Mouse (Mus musculus) heart, embryonic 11.5 days (tissue): ENCODE measurements around the gene Fmo1. TPM values are rescaled to one million over a fixed set of nuclear protein-coding genes. Genes with fewer than 3 reads are reported as not detected.

Experiments used
- ATAC-seq: fragments of 200-750 bp; cut with Nextera tagmentation; replicated peaks from 2 replicates; pipeline ENCODE4 v1.8.0; 2017; ENCODE audit warnings: moderate library complexity; ENCODE audit not compliant: insufficient number of reproducible peaks, low FRiP score, low TSS enrichment
- H3K27ac ChIP-seq: fragments of 300-500 bp; sonication (generic); 2 replicates; pipeline ENCODE4 v1.5.1; 2014; ENCODE audit warnings: mild to moderate bottlenecking, low read depth, low read length
- H3K27me3 ChIP-seq: fragments of 300-500 bp; sonication (generic); 2 replicates; pipeline ENCODE4 v1.6.1; 2014; ENCODE audit warnings: mild to moderate bottlenecking, low read length, mixed read lengths; ENCODE audit not compliant: control insufficient read depth, insufficient read depth
- H3K36me3 ChIP-seq: fragments of 300-500 bp; sonication (generic); 2 replicates; pipeline ENCODE4 v1.6.1; 2014; ENCODE audit warnings: mild to moderate bottlenecking, low read length, moderate library complexity, mixed read lengths; ENCODE audit not compliant: control insufficient read depth, insufficient read depth
- H3K4me1 ChIP-seq: fragments of 300-500 bp; sonication (generic); 2 replicates; pipeline ENCODE4 v1.6.1; 2014; ENCODE audit warnings: low read length; ENCODE audit not compliant: control insufficient read depth, insufficient read depth
- H3K4me2 ChIP-seq: fragments of 300-500 bp; sonication (generic); 2 replicates; pipeline ENCODE4 v1.6.1; 2014; ENCODE audit warnings: mild to moderate bottlenecking, moderate library complexity
- H3K4me3 ChIP-seq: fragments of 300-500 bp; sonication (generic); 2 replicates; pipeline ENCODE4 v1.5.1; 2014; ENCODE audit warnings: low read depth, low read length
- H3K9ac ChIP-seq: fragments of 300-500 bp; sonication (generic); 2 replicates; pipeline ENCODE4 v1.6.1; 2014; ENCODE audit warnings: mild to moderate bottlenecking, low read depth, low read length, moderate library complexity
- H3K9me3 ChIP-seq: fragments of 300-500 bp; sonication (generic); replicated peaks from 2 replicates; pipeline ENCODE4 v1.6.1; 2016; ENCODE audit warnings: low read length; ENCODE audit not compliant: control insufficient read depth
- WGBS: fragments of 180-500 bp; shearing (Covaris S2); extraction: QIAGEN DNeasy Blood & Tissue Kit; methylation state at CpG from one replicate; pipeline ENCODE4 v1.1.7; 2014; ENCODE audit not compliant: insufficient replicate concordance; 5-methylcytosine and 5-hydroxymethylcytosine counted together
- polyA plus RNA-seq: library from polyadenylated mRNA; unstranded; fragments of >200 nt; fragmentation: Nextera tagmentation; extraction: Ambion mirVana; gene quantifications from 2 replicates; pipeline ENCODE4 v1.2.1, GENCODE M21; 2014

The Fmo1 gene
- polyA plus RNA-seq, 1 experiment from 2014 or later: 1.8 TPM

DNA sequence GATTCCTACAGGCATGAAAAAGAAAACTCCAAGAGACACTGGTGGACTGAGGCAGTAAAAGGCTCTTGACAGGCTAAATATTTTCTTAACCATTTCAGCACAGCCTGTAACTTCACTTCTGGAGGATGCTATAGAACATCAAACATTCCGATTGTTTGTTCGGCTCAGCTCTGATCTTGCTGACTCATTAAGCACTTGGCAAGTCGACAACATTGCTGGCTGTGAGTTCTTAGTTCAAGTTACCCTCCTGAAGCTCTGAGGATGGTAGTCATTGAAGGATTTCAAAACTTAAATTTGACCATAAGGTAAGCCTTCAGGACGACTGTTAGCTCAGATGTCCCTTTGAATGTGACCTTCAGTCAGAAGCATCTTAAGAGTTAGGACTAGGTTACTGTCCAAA is 986 bp upstream of the Fmo1 start:
- H3K36me3 ChIP-seq: no peaks in the 10 kb centered on the region
- ATAC-seq: no peak
- no peak overlapping the region for H3K9ac ChIP-seq
- H3K9me3 ChIP-seq: no peaks in the 10 kb centered on the region
- 71% methylated on average over 4 of the region's 4 CpGs for WGBS
- H3K4me3 ChIP-seq: no peak overlapping the region
- no peaks in the 10 kb centered on the region for H3K4me1 ChIP-seq
- H3K27me3 ChIP-seq: no peaks in the 10 kb centered on the region
- H3K27ac ChIP-seq: no peak overlapping the region
- no peak overlapping the region for H3K4me2 ChIP-seq

DNA sequence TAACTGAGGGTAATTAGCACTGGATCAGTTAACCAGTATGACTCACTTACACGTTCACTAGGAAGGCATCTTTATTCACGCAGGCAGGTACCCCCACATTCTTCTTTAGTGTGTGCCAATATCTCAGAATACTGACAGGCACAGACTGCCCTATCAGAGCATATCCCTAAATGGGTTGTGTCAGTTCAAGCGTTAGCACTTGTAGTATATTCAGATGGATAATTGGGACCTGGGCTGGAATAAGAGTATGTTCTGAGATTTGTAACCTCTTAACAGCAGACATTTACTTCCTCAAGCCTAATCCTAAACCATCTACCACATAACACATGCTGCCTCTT is 948 bp downstream of the Fmo1 start:
- WGBS: 52% methylated on average over 3 of the region's 3 CpGs
- no peak overlapping the region for H3K9ac ChIP-seq
- H3K4me2 ChIP-seq: no peak overlapping the region
- H3K27ac ChIP-seq: no peak overlapping the region
- no peaks in the 10 kb centered on the region for H3K36me3 ChIP-seq
- H3K4me1 ChIP-seq: no peaks in the 10 kb centered on the region
- ATAC-seq: no peak
- no peaks in the 10 kb centered on the region for H3K9me3 ChIP-seq
- H3K27me3 ChIP-seq: no peaks in the 10 kb centered on the region
- no peak overlapping the region for H3K4me3 ChIP-seq

DNA sequence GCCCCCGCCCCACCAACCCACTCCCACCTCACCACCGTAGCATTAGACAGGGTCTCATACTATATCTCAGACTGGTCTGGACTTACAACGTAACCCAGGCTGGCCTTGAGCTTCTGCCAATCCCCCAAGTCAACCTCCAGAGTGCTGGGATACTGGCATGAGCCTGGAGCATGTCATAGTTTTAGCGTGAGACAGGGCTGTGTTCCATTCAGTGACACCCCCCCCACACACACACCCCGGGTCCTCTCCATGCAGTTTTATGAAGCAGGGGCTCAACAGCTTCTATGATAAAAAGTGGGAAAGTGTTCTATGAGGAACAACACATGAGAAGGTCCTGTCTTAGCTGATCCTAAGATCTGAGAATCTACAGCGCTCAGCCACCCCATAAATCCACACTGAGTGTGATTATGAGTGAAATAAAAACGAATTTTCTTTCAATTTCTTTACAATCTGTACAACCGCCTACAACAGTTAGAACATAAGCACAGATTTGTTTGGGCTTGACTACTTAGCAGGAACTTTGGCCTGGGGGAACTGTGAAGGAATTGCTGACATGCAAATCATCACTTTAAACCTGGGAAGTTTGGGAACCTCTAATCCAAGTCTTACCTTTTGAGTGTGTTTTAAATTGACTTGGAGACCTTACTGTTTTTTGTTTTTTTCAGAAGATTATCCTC is 1.5 kb downstream of the Fmo1 start:
- no peak overlapping the region for H3K27ac ChIP-seq
- no peak for ATAC-seq
- H3K9me3 ChIP-seq: no peaks in the 10 kb centered on the region
- H3K9ac ChIP-seq: no peak overlapping the region
- no peaks in the 10 kb centered on the region for H3K4me1 ChIP-seq
- 72% methylated on average over 8 of the region's 8 CpGs for WGBS
- no peak overlapping the region for H3K4me3 ChIP-seq
- no peaks in the 10 kb centered on the region for H3K27me3 ChIP-seq
- H3K4me2 ChIP-seq: no peak overlapping the region
- no peaks in the 10 kb centered on the region for H3K36me3 ChIP-seq

DNA sequence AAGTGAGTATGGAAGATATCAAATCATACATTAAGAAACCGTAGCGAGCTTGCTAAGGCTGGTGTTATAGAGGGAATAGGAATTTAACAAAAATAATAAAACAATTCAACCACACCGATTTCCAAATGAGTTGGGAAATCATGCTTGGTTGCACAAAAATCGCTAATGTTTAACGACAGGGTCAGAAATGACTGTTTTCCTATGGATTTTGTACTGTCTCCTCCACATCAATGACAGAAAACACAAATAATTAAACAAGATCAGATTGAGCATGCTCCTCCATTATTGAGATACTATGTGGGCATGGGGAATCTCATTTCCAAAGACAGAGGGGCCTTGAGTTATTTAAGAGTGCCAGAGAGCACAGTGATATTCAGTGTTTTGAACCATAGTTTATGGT is 2.1 kb downstream of the Fmo1 start:
- ATAC-seq: no peak
- Histone ChIP-seq H3K4me1 (no peaks in the 10 kb centered on the region), H3K4me2 (no peak overlapping the region), H3K9me3 (no peaks in the 10 kb centered on the region), H3K27ac (no peak overlapping the region), H3K9ac (no peak overlapping the region), H3K4me3 (no peak overlapping the region), H3K36me3 (no peaks in the 10 kb centered on the region), H3K27me3 (no peaks in the 10 kb centered on the region)
- WGBS: 89% methylated on average over 5 of the region's 5 CpGs

DNA sequence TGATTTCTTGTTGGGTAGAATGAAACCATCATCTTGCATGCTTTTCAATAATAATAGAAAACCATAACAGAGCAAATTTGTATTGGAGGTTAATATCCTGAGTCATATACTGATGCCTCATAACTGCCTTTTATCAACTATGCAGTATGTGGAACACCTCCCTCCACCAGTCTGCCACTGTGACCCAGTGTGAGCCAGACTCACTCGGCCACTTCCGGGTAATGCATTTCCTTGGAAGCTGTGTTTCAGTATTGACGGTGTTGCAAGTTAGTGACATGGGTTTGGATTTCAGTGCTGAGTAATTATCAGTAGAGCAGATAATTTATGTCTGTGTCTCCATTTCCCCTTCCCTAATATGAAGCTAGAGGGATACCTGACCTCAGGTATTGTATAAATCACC is 2.8 kb downstream of the Fmo1 start:
- no peaks in the 10 kb centered on the region for H3K4me1 ChIP-seq
- H3K9me3 ChIP-seq: no peaks in the 10 kb centered on the region
- ATAC-seq: no peak
- H3K4me3 ChIP-seq: no peak overlapping the region
- no peak overlapping the region for H3K9ac ChIP-seq
- no peaks in the 10 kb centered on the region for H3K27me3 ChIP-seq
- 81% methylated on average over 3 of the region's 3 CpGs for WGBS
- no peak overlapping the region for H3K4me2 ChIP-seq
- no peaks in the 10 kb centered on the region for H3K36me3 ChIP-seq
- H3K27ac ChIP-seq: no peak overlapping the region

DNA sequence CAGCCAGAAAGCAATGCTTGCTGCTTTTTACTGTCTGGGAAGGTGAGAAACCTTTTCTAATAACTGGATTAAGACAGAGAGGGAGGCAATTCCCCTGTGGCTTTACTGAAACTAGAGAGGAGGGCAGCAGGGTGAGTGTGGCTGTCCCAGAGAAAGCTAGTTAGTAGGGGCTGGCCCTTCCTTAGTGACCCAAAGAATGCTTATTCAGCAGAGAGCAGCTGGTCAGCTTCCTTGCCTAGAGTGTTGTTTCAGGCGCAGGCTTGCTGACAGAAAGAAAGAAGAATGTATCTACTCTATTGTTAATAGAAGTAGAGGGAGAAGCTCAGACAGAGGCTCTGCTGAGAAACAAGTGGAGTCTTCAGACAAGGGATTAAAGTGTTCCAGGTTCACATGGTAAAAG is 4.1 kb downstream of the Fmo1 start:
- 45% methylated on average over 1 of the region's 1 CpGs for WGBS
- Histone ChIP-seq H3K4me3 (no peak overlapping the region), H3K36me3 (no peaks in the 10 kb centered on the region), H3K9ac (no peak overlapping the region), H3K27me3 (no peaks in the 10 kb centered on the region), H3K27ac (no peak overlapping the region), H3K4me1 (no peaks in the 10 kb centered on the region), H3K9me3 (no peaks in the 10 kb centered on the region), H3K4me2 (no peak overlapping the region)
- no peak for ATAC-seq

DNA sequence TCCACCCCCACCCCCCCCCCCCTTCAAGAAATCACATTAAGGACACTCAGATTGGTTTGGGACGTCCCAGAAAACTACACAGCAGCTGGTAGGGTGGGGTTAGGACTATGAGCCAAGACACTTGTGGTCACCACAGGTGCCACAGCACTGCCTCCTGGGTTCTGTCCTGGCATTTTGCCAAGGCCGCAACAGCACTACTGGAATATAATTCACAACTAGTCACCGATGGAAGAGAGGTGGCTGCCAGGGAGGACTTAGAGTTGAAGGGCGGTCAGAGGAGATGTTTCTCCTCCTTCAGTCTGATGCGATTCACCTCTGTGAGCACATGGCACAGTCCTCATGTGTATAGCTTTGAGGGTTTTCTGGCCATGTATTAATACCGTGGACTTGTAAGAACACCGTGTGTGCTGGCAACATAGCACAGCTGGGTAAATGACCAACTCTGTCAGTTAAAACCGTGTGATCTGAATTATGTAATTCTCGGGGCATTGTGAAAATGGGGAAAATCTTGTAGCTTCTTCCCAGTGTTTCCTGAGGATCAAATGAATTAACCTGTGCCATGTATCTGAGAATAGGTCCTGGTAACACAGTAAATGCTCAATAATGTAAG is 6.3 kb downstream of the Fmo1 start:
- Histone ChIP-seq H3K9me3 (no peaks in the 10 kb centered on the region), H3K4me1 (no peaks in the 10 kb centered on the region), H3K4me3 (no peak overlapping the region), H3K27ac (no peak overlapping the region), H3K27me3 (no peaks in the 10 kb centered on the region), H3K9ac (no peak overlapping the region), H3K36me3 (no peaks in the 10 kb centered on the region), H3K4me2 (no peak overlapping the region)
- ATAC-seq: no peak
- WGBS: 80% methylated on average over 9 of the region's 9 CpGs

DNA sequence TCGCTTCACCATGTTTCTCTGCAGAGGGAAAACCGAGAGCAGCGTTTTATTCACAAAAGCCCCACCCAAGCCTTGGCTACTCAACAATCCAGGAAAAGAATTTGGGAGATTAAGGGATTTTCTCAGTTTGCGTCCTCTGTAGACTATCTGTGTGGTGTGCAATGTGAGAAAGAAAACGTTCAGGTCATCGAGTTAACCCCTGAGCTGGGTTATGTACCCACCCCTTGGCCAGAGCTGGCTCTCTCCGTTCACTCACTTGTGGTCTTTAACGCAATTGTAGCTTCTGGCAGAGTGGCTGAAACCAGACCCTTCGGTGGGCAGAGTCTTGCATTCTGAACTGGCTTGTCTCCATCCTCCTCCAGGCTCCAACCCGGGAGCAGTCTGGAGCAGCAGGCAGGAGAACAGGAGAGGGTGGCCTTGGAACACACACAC is 6.8 kb downstream of the Fmo1 start:
- no peak overlapping the region for H3K27ac ChIP-seq
- H3K27me3 ChIP-seq: no peaks in the 10 kb centered on the region
- H3K9me3 ChIP-seq: no peaks in the 10 kb centered on the region
- H3K4me3 ChIP-seq: no peak overlapping the region
- no peak overlapping the region for H3K4me2 ChIP-seq
- H3K4me1 ChIP-seq: no peaks in the 10 kb centered on the region
- WGBS: 68% methylated on average over 10 of the region's 10 CpGs
- no peak overlapping the region for H3K9ac ChIP-seq
- no peak for ATAC-seq
- H3K36me3 ChIP-seq: no peaks in the 10 kb centered on the region

DNA sequence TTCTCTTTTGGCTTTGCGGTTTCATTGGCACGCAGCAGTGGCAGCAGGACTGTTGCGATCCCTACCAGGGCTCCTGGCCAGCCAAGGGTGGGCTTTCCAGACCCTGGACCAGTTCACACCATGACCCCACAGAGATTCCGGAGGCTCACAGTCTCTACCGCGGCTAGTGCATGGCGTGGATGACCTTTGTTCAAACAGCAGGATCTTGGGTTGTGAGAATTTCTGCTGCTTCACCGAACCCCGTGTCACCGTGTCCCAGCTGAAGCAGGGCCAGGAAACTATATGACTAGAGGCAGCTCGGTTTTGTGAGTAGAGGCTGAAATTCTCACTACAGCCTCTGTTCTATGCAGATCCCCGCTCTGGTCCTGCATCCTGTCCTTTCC is 7.7 kb downstream of the Fmo1 start:
- H3K27me3 ChIP-seq: no peaks in the 10 kb centered on the region
- no peak overlapping the region for H3K4me2 ChIP-seq
- no peak overlapping the region for H3K27ac ChIP-seq
- H3K36me3 ChIP-seq: no peaks in the 10 kb centered on the region
- H3K9me3 ChIP-seq: no peaks in the 10 kb centered on the region
- no peak overlapping the region for H3K9ac ChIP-seq
- WGBS: 81% methylated on average over 12 of the region's 12 CpGs
- no peak overlapping the region for H3K4me3 ChIP-seq
- no peaks in the 10 kb centered on the region for H3K4me1 ChIP-seq
- ATAC-seq: no peak
